Mouse (Mus musculus): Measurements from ENCODE around the gene Meis2. TPM values are rescaled to one million over a fixed set of nuclear protein-coding genes. Genes with fewer than 3 reads are reported as not detected.

Gene Meis2
- polyA plus RNA-seq, 2 experiments from 2014 or later = 0.26 TPM; not detected in 1

DNA sequence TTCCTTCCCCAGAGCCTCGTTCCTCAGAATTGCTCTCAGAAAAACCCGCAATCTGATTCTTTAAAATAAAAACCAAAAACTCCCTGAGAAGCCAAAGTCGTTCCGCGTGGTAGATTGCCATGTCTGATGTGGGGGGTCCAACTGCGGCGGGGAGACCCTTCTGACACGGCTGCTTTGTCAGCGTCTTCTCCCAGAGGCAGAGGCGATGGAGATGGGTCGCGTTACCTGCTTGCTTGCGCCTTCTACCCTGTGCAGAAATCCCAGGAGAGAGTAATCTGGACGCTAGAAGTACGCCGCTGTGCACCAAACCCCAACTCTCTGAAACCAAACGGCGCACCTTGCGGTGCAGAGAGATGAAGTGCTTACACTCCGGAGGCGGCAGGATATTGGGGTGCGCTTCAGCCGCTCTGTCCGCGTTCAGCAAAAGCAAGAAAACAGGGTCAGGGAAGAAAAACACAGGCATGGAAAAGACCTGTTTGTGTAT lies 210.8 kb downstream of the Meis2 start:
- ATAC-seq = no peak

DNA sequence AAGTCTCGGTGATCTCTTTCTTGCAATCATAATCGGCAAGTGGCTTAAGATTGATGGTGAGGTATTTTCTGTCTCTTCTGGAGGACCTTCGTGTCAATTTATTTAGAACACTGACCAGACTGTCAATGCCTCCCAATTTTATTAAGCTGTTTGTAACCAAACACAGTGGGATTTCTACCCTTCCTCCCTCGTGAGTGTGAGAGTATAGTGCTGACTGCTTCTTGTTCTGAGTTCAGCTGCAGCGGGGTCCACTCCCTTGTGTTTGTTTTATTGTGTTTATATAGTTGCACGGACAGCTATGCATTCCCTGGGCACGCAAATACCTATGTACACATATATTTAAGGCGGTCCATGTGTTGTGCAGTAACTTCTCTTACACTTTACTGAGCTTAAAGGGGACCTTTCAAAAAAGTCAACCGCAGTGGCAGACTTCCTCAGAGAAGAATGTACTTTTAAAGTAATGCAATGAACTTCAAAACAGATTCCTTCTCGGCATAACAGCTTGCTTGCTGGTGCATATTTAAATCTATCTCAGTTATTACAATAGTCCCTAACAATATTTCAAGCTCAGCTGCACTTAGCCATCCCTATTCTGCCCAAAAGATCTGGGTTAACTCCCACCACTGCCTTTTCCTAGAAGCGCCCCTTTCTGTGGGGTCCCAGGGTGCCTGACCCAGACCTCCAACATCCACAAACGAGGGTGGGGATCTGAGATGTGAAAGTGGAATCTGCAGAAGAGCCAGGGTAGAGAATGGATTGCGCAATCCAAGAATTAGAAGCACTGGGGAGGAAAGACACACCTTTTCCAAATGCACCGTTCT lies 211.4 kb downstream of the Meis2 start:
- ATAC-seq = no peak

DNA sequence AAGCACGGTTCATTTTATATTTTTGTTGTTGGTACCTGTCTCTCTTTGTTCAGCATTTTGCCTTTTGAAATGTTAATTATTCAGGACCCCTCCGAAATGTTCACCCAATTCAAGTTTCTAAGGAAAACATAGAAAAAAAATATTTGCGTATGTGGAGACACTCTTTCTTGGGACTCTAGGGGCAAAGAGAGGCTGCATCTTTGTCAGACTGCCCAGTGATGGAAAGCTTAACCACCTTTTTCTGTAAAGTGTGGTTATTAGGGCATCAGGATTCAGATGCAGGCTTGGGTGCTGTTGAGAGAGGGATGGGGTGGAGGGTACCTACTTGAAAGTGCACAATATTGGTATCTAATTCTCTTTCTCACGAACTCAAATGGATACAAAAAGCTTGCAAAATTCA lies 212.4 kb downstream of the Meis2 start:
- ATAC-seq = no peak

DNA sequence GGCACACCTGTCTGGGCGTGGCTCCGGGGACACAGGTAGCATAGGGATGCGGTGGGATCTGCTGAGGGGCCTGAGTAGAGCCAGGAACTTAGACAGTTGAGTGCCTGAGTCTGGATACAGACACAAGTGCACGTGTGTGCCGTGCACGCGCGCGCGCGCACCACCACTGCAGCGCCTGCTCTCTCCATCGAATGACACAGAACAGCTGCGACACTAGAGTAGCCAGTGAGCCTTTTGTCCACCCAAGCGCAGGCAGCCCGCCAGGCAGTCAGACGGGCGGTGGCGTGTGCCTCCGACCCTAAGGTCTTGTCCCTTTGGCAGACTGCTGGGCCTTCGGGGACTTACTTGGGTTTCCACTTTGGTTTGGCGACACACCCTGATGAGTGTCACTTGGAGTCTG lies 213.0 kb downstream of the Meis2 start:
- ATAC-seq = no peak

DNA sequence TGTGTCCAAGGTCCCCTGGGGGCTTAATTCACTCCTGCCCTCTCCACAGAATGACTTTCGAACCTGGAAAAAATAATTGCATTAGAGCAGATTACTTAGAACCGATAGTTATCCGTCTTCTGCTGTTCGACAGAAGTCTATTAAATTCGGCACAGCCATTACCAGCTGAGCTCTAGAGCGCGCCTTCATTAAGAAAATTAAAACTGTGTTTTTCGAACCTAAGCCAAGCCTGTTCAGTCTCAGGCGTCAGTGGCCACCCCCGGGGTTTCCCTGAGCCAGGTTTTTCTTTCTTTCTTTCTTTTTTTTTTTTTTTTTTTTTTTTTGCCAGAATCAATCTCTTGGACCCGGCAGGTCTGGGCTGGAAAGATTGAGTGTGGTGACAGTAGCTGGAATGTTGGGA lies 213.5 kb downstream of the Meis2 start:
- ATAC-seq = no peak

DNA sequence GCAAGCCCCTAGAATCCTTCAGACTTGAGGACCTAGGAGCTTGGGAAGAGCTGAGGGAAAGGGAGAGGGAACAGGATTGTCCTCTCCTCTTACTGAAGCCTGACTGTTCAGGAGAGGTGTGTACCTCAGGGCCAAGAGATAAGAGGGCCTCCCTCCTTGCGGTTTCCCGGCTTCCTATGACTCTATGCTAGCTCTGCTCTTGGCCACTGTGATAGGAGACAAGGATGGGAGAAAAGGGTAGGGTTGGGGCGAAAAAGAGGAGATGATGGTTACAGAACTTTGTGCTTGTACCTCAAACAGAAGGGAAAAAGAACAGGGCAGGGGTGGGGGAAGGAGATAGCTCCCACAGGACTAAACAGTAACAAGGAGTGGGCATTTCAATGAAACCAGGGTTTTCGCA lies 214.7 kb downstream of the Meis2 start:
- ATAC-seq = no peak

DNA sequence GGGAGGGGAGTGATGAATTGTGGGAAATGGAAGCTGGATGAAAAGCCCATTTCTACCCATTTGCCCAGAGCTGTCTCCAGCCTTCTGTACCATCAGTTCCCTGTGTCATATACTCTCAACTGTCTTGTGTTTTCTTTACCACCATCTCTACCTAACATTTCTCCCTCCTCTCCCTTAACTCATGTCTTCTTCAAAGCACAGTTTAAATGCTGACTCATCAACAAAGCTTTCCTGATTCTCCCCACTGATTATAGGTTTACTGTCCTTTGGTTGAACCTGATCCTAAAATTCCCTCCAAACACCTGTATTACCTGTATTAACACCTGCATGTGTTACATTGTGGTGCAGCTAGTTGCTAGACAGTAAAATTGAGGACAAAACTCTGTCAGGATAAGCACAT lies 222.8 kb downstream of the Meis2 start:
- no peak for ATAC-seq

DNA sequence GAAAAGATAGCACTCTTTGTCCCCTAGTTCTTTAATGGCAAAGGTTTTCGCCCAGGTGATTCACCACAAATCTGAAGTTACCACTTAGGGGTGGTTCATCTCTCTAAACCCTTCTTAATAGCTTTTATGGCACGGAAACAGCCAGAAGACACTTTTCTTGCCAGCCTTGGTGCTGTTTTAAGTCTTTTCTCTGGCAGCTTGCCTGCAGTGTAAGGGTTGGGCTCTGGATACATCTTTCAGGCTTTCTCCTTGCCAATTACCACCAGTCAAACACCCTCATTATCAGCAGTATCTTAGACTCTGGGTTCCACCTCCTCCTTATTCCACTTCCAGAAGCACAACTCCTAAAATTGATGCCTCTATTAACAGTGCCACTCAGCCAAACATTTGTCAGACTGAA lies 229.6 kb downstream of the Meis2 start:
- ATAC-seq = no peak

DNA sequence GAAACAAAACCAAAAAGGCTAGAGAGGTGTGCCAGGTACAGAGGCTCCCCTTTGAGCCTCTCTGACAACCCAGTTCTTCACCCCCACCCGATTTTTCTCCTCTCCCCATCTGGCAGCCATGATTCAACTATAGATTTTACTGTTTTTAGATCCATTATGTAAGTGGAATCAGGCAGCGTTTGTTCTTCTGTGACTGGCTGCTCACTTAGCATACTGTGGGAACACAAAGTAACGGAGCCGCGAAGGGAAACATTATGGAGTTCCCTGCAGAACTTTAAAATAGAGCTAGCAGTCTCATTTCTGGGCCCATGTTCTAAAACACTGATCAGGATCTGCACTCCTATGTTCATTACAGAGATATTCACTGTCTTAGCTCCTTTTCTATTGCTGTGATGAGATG lies 243.3 kb downstream of the Meis2 start:
- ATAC-seq = no peak

DNA sequence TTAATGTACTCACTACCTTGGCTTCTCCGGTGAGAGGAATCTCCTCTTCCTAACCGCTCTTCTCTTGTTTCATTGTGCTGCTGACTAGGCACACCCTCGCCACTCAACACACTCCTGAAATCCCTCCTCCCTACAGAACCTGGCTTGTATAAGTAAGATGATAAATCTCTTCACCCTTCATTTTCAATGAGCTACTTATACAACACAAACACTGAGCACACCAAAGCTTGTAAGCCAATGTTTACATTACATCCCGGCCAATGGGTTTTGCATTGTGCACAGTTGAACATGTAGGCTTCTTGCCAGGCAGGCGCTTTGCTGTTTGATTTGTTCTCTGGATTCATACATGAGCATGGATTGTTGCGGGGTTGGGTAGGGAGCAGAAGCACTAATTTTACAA lies 247.7 kb downstream of the Meis2 start:
- no peak for ATAC-seq

DNA sequence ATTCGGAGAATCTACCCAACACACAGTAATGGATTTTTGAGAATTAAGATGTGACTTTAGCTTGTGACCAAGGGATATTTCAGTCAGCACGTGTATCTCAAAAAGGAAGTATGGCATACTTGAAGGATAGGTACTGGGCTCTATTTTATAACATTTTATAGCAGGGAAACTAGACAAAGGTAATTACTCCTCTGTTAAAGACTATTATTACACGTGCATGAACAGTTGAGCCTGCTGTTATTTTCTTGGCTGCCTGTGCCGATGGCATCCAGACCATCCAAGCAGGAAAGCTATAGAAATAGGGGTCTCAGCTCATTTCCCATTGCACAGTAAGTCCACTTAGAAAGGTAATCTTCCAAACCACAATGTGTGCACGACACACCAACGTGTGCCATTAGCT lies 251.9 kb downstream of the Meis2 start:
- no peak for ATAC-seq

DNA sequence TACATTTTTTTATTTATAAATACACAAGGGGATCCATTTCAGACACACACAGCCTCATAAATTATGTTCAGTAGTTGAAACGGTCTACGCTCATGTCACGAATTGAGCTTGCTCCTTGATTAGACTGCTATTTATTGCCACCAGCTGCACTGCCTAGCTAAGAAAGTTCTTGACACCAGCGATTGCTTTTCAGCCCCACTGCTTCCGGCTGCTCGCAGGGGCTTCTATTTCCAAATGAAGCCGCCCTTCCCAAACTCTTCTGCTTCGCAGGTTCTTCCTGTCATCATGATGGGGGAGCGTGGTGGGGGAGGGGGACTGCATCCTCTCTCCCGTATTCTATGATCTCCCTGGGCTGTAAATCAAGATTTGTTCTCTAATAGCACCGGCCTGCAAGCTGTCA lies 252.3 kb downstream of the Meis2 start:
- no peak for ATAC-seq

All from activated CD4-positive, CD25-positive, alpha-beta regulatory T cell, adult 4 months (primary cell).